Mouse (Mus musculus): ENCODE results near the gene Nudt7. TPM values are rescaled to one million over a fixed set of nuclear protein-coding genes. Genes with fewer than 3 reads are reported as not detected.
A peak's percentile ranks its signal among the peaks of the same experiment; 100 is the strongest.

The Nudt7 gene
- total RNA-seq (2021): 77.9 and 82.2 TPM in 2 replicates
- long read RNA-seq, experiment 1, transcript Nudt7-205 (4 exons, 966 nt): minor isoform, 6 of 65 reads
- long read RNA-seq, experiment 1, transcript Nudt7-202 (4 exons, 3,543 nt): major isoform, 51 of 65 reads
- long read RNA-seq, experiment 1, partial matches to known transcripts: 4 of 65 reads
- long read RNA-seq, experiment 1, other reads (novel, unspliced or antisense): 3 of 65 reads
- long read RNA-seq, experiment 2, transcript Nudt7-202 (4 exons, 3,543 nt): major isoform, 38 of 47 reads
- long read RNA-seq, experiment 2, partial matches to known transcripts: 2 of 47 reads
- long read RNA-seq, experiment 2, other reads (novel, unspliced or antisense): 1 of 47 reads

- peak; percentile 95 for DNase-seq
These were observed at the start of gene Nudt7 for GRCm38 (mm10) chr8:114133510-114134362. TSS of gene Nudt7 (plus strand) at chr8:114133557.

- DNase-seq: no peak
These were observed 45.4 kb upstream of the Nudt7 start for GRCm38 (mm10) chr8:114087932-114088331.

GRCm38 (mm10) chr8:114090736-114091135 is 42.6 kb upstream of the Nudt7 start:
- peak; percentile 9 for DNase-seq

- no peak for DNase-seq
These were observed 40.0 kb upstream of the Nudt7 start for GRCm38 (mm10) chr8:114093321-114093720.

GRCm38 (mm10) chr8:114094526-114094925 is 38.8 kb upstream of the Nudt7 start:
- DNase-seq: peak; percentile 71

- DNase-seq: no peak
These were observed 32.7 kb upstream of the Nudt7 start for GRCm38 (mm10) chr8:114100561-114101206.

GRCm38 (mm10) chr8:114103401-114103800 is 30.0 kb upstream of the Nudt7 start:
- DNase-seq: no peak

GRCm38 (mm10) chr8:114105971-114106370 is 27.4 kb upstream of the Nudt7 start:
- no peak for DNase-seq

GRCm38 (mm10) chr8:114109365-114110140 is 23.8 kb upstream of the Nudt7 start:
- no peak for DNase-seq

- DNase-seq: no peak
These were observed 18.3 kb upstream of the Nudt7 start for GRCm38 (mm10) chr8:114115076-114115475.

GRCm38 (mm10) chr8:114116049-114116448 is 17.3 kb upstream of the Nudt7 start:
- no peak for DNase-seq

GRCm38 (mm10) chr8:114117439-114117838 is 15.9 kb upstream of the Nudt7 start:
- DNase-seq: no peak

GRCm38 (mm10) chr8:114121781-114122180 is 11.6 kb upstream of the Nudt7 start:
- DNase-seq: peak; percentile 63

GRCm38 (mm10) chr8:114123611-114124010 is 9.7 kb upstream of the Nudt7 start:
- no peak for DNase-seq

- DNase-seq: no peak
These were observed 9.1 kb upstream of the Nudt7 start for GRCm38 (mm10) chr8:114124084-114124750.

- no peak for DNase-seq
These were observed 2.5 kb upstream of the Nudt7 start for GRCm38 (mm10) chr8:114130838-114131237.

GRCm38 (mm10) chr8:114131421-114131820 is 1.9 kb upstream of the Nudt7 start:
- DNase-seq: no peak

- DNase-seq: no peak
These were observed 277 bp upstream of the Nudt7 start for GRCm38 (mm10) chr8:114133050-114133509.

GRCm38 (mm10) chr8:114136750-114137149 is 3.4 kb downstream of the Nudt7 start:
- DNase-seq: no peak

- peak; percentile 24 for DNase-seq
These were observed 3.8 kb downstream of the Nudt7 start for GRCm38 (mm10) chr8:114137181-114137580.

GRCm38 (mm10) chr8:114140437-114140836 is 7.1 kb downstream of the Nudt7 start:
- no peak for DNase-seq
